ENCODE assay signal across 25 mouse cellular contexts in the genomic region with DNA sequence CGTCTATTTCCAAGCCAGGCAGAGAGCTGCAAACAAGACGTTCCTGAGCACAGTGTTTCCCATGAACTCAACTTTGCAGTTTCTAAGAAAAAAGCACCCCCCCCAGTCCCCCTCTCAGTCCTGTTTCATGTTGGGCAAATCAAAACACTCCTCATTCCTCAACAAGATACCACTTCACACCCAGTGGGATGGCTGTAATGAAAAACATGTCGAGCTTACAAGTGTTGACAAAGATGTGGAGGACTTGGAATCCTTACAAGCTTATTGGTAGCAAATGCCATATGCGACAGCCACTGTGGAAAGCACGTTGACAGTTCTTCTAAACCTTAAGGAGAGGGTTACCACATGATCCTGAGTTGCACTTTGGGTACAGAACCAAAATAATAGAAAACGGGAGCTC.
DNase-seq lines count a peak whose midpoint lies in the region; ATAC-seq and TF ChIP-seq lines count a peak whose summit lies in the region.
"Had no signal": no experiment of that assay in that cellular context is flagged by ENCODE, and none has a peak within 500 bp of the region (broad histone marks: within the 10 kb centered on the region; RNA-seq: fewer than 3 reads in every experiment).

No protein-coding gene starts in this region.

- DNase-seq in embryonic facial prominence, embryonic 14.5 days (ENCODE audit: low spot score): peak; percentile 53
- DNase-seq in embryonic facial prominence, embryonic 10.5 days (ENCODE audit: low spot score): no peak
- DNase-seq in heart, adult 8-10 months (ENCODE audit: low spot score): no peak
- DNase-seq in lung, postnatal 0 days (ENCODE audit: low spot score): peak; percentile 25
- DNase-seq in lung, postnatal 4 days: no peak
- no peak for DNase-seq in adrenal gland, postnatal 10 days
- DNase-seq: adrenal gland, adult 8-10 months; cerebellum, adult 11 months; cerebellum, adult 9-11 months; gastrocnemius, postnatal 10 days; kidney, adult 11 months; kidney, postnatal 4 days; lung, adult 2 months; thymus, adult 18-20 months; thymus, postnatal 36 days had no signal

- TF ChIP-seq CTCF in lung, postnatal 0 days (IDR thresholded peaks at IDR 0.05): no peak

- no peaks in the 10 kb centered on the region for H3K36me3 ChIP-seq in embryonic facial prominence, embryonic 14.5 days (ENCODE audit: control insufficient read depth, insufficient read depth, low read length)
- H3K36me3 ChIP-seq in embryonic facial prominence, embryonic 10.5 days (replicated peaks): no peaks in the 10 kb centered on the region
- H3K36me3 ChIP-seq in heart, embryonic 14.5 days (ENCODE audit: control insufficient read depth, insufficient read depth, low read length): no peaks in the 10 kb centered on the region
- H3K36me3 ChIP-seq in lung, postnatal 0 days (ENCODE audit: insufficient read depth, low read length): no peaks in the 10 kb centered on the region
- H3K36me3 ChIP-seq: hindbrain, embryonic 12.5 days; kidney, embryonic 15.5 days; limb, embryonic 13.5 days; liver, embryonic 12.5 days; midbrain, embryonic 10.5 days; neural tube, embryonic 13.5 days had no signal

- peaks cover 13% of the 10 kb centered on the region for H3K9me3 ChIP-seq in embryonic facial prominence, embryonic 14.5 days (ENCODE audit: control insufficient read depth, low read length)
- peaks cover 4% of the 10 kb centered on the region for H3K9me3 ChIP-seq in embryonic facial prominence, embryonic 10.5 days
- peaks cover 8% of the 10 kb centered on the region for H3K9me3 ChIP-seq in heart, embryonic 14.5 days (ENCODE audit: control insufficient read depth, low read length)
- H3K9me3 ChIP-seq in lung, postnatal 0 days (ENCODE audit: low read length): no peaks in the 10 kb centered on the region; the same call in 1 of the 2 replicates
- H3K9me3 ChIP-seq: hindbrain, embryonic 12.5 days; kidney, embryonic 15.5 days; midbrain, embryonic 10.5 days had no signal

- ATAC-seq in embryonic facial prominence, embryonic 14.5 days (ENCODE audit: low read depth): no peak
- ATAC-seq in heart, embryonic 14.5 days (ENCODE audit: insufficient number of reproducible peaks, insufficient read depth, low FRiP score, low read depth): no peak; the same call in 1 of the 2 replicates
- ATAC-seq in lung, postnatal 0 days: no peak; the same call in 1 of the 2 replicates
- ATAC-seq: activated CD4-positive, CD25-positive, alpha-beta regulatory T cell, adult 4 months; liver, embryonic 12.5 days; midbrain, embryonic 16.5 days had no signal

- no peak overlapping the region for H3K27ac ChIP-seq in embryonic facial prominence, embryonic 14.5 days (replicated peaks; ENCODE audit: low read depth, low read length)
- H3K27ac ChIP-seq in embryonic facial prominence, embryonic 10.5 days (replicated peaks): no peak overlapping the region
- no peak overlapping the region for H3K27ac ChIP-seq in heart, embryonic 14.5 days (replicated peaks in 1 of 2; ENCODE audit: control insufficient read depth in 1 of 2, insufficient read depth in 1 of 2, low read depth in 2 of 2, low read length in 2 of 2)
- H3K27ac ChIP-seq in lung, postnatal 0 days (ENCODE audit: low read length): no peak overlapping the region
- H3K27ac ChIP-seq: hindbrain, embryonic 12.5 days; kidney, embryonic 15.5 days; limb, embryonic 13.5 days; liver, embryonic 12.5 days; midbrain, embryonic 10.5 days; neural tube, embryonic 13.5 days had no signal

- no peaks in the 10 kb centered on the region for H3K27me3 ChIP-seq in embryonic facial prominence, embryonic 14.5 days (replicated peaks; ENCODE audit: control insufficient read depth, insufficient read depth, low read length)
- H3K27me3 ChIP-seq in embryonic facial prominence, embryonic 10.5 days (replicated peaks; ENCODE audit: low read depth, poor library complexity, severe bottlenecking): no peaks in the 10 kb centered on the region
- no peaks in the 10 kb centered on the region for H3K27me3 ChIP-seq in heart, embryonic 14.5 days (ENCODE audit: control insufficient read depth, insufficient read depth, low read length)
- H3K27me3 ChIP-seq in lung, postnatal 0 days (replicated peaks; ENCODE audit: insufficient read depth, low read length): no peaks in the 10 kb centered on the region
- H3K27me3 ChIP-seq: hindbrain, embryonic 12.5 days; kidney, embryonic 15.5 days; limb, embryonic 13.5 days; liver, embryonic 12.5 days; neural tube, embryonic 13.5 days had no signal

- WGBS in embryonic facial prominence, embryonic 14.5 days: 50% methylated on average over 6 of the region's 6 CpGs
- WGBS in embryonic facial prominence, embryonic 10.5 days: 76% methylated on average over 6 of the region's 6 CpGs
- WGBS in heart, embryonic 14.5 days: 19% methylated on average over 6 of the region's 6 CpGs
- WGBS in lung, postnatal 0 days: 40% methylated on average over 6 of the region's 6 CpGs

- no peak overlapping the region for H3K9ac ChIP-seq in embryonic facial prominence, embryonic 14.5 days (ENCODE audit: low read depth, low read length)
- no peak overlapping the region for H3K9ac ChIP-seq in heart, embryonic 14.5 days (ENCODE audit: low read length)
- H3K9ac ChIP-seq in lung, postnatal 0 days (replicated peaks; ENCODE audit: low read depth): no peak overlapping the region
- H3K9ac ChIP-seq: hindbrain, embryonic 12.5 days; kidney, embryonic 15.5 days; limb, embryonic 13.5 days; liver, embryonic 12.5 days; neural tube, embryonic 13.5 days had no signal

- TF ChIP-seq EP300 in lung, postnatal 0 days (IDR thresholded peaks at IDR 0.05): no peak

- H3K4me3 ChIP-seq in embryonic facial prominence, embryonic 14.5 days (ENCODE audit: low read depth, low read length): no peak overlapping the region
- no peak overlapping the region for H3K4me3 ChIP-seq in embryonic facial prominence, embryonic 10.5 days
- no peak overlapping the region for H3K4me3 ChIP-seq in heart, embryonic 14.5 days (ENCODE audit: control insufficient read depth in 1 of 2, insufficient read depth in 1 of 2, low read depth in 1 of 2, low read length in 2 of 2)
- H3K4me3 ChIP-seq in lung, postnatal 0 days (ENCODE audit: low read depth, low read length): no peak overlapping the region
- H3K4me3 ChIP-seq: hindbrain, embryonic 12.5 days; kidney, embryonic 15.5 days; limb, embryonic 13.5 days; liver, embryonic 12.5 days; midbrain, embryonic 10.5 days; myocyte; neural tube, embryonic 13.5 days had no signal

- H3K4me2 ChIP-seq in embryonic facial prominence, embryonic 14.5 days (ENCODE audit: low read depth, low read length): no peak overlapping the region
- H3K4me2 ChIP-seq in heart, embryonic 14.5 days (ENCODE audit: low read length): peak overlapping the region; percentile 9; the same call in 1 of the 2 replicates
- H3K4me2 ChIP-seq in lung, postnatal 0 days (replicated peaks; ENCODE audit: low read depth, low read length): no peak overlapping the region
- H3K4me2 ChIP-seq: hindbrain, embryonic 12.5 days; kidney, embryonic 15.5 days; limb, embryonic 13.5 days; liver, embryonic 12.5 days; neural tube, embryonic 13.5 days had no signal

- peaks cover 6% of the 10 kb centered on the region; the same call in 1 of the 2 replicates for H3K4me1 ChIP-seq in embryonic facial prominence, embryonic 14.5 days (ENCODE audit: control insufficient read depth, insufficient read depth, low read length)
- no peaks in the 10 kb centered on the region for H3K4me1 ChIP-seq in embryonic facial prominence, embryonic 10.5 days
- H3K4me1 ChIP-seq in heart, embryonic 14.5 days (ENCODE audit: control insufficient read depth in 2 of 2, insufficient read depth in 2 of 2, low read length in 2 of 2): peaks cover 6 to 11% of the 10 kb centered on the region in 2 experiments
- no peaks in the 10 kb centered on the region for H3K4me1 ChIP-seq in lung, postnatal 0 days (ENCODE audit: insufficient read depth, low read depth, low read length)
- H3K4me1 ChIP-seq: hindbrain, embryonic 12.5 days; kidney, embryonic 15.5 days; limb, embryonic 13.5 days; liver, embryonic 12.5 days; midbrain, embryonic 10.5 days; neural tube, embryonic 13.5 days had no signal

Comparison
In these comparisons a context has a peak if more than half of its experiments do, and no peak if none do; other contexts are left out.
1. DNase-seq: peak in embryonic facial prominence, embryonic 14.5 days (single experiment) and lung, postnatal 0 days (single experiment); none in embryonic facial prominence, embryonic 10.5 days (single experiment), heart, adult 8-10 months (single experiment), lung, postnatal 4 days (0 of 2) and adrenal gland, postnatal 10 days (single experiment).